9 mouse cellular contexts compared by ENCODE assay signal in the genomic region with DNA sequence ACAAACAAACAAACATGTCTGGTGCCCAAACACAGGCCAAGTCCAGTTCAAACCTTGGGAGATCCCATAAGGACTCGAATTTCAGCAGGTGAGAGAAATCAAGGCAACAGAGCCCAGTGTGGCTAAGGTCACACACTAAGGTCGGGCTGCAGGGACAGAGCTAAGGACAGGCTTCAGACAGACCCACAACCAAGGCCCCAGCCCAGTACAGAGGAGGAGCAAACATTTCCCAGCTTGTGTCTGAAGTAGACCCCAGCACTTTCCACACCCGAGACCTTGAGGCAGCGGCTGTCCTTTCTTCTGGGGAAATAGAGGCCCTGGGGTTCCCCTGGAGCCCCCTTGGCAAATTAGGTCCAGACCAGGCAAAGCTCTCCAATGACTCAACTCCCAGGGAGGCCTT.
DNase-seq lines count a peak whose midpoint lies in the region; ATAC-seq and TF ChIP-seq lines count a peak whose summit lies in the region.
"Had no signal": no experiment of that assay in that cellular context is flagged by ENCODE, and none has a peak within 500 bp of the region (broad histone marks: within the 10 kb centered on the region; RNA-seq: fewer than 3 reads in every experiment).

No protein-coding gene starts in this region.

- 49% methylated on average over 4 of the region's 4 CpGs for WGBS in heart, postnatal 0 days
- 18% methylated on average over 4 of the region's 4 CpGs for WGBS in midbrain, embryonic 11.5 days

- intact Hi-C loops in heart, postnatal 14 days (cut with DNase I) = loop anchor here (2.0 kb wide), 1 partner anchor 30 kb away; no protein-coding TSS in a partner anchor
- intact Hi-C loops in left cerebral cortex, postnatal 4 days (cut with DNase I) = loop anchor here (5.0 kb wide), 1 partner anchor 82 kb away; the partner anchor contains the start of gene Irf2bpl

- H3K4me2 ChIP-seq in heart, postnatal 0 days (ENCODE audit: low read depth, low read length) = no peak overlapping the region
- peak overlapping the region; percentile 42 for H3K4me2 ChIP-seq in midbrain, embryonic 11.5 days

- TF ChIP-seq CTCF in heart, postnatal 0 days (IDR thresholded peaks at IDR 0.05; ENCODE audit: low read depth) = no peak

- peak overlapping the region; percentile 42; the same call in 1 of the 2 replicates for H3K9ac ChIP-seq in heart, postnatal 0 days (replicated peaks; ENCODE audit: low read depth, low read length)
- H3K9ac ChIP-seq in midbrain, embryonic 11.5 days (ENCODE audit: low read length) = peak overlapping the region; percentile 56

- peak; percentile 96 for DNase-seq in heart, adult 11 months
- DNase-seq in heart, postnatal 14 days = no peak
- DNase-seq in R1 (ENCODE audit: low read depth, low spot score) = peak; percentile 40
- no peak for DNase-seq in heart, postnatal 0 days (ENCODE audit: low spot score)
- no peak for DNase-seq in midbrain, embryonic 11.5 days (ENCODE audit: low spot score, missing footprints)
- DNase-seq in frontal cortex, adult 2 months (ENCODE audit: extremely low spot score in 1 of 2, low spot score in 1 of 2) = no peak
- no peak for DNase-seq in urinary bladder, adult 18-20 months (ENCODE audit: low spot score in 2 of 2)
- no peak for DNase-seq in left cerebral cortex, postnatal 4 days

- H3K27me3 ChIP-seq in heart, postnatal 0 days (ENCODE audit: control insufficient read depth, insufficient read depth, low read length) = no peaks in the 10 kb centered on the region
- peaks cover 9% of the 10 kb centered on the region for H3K27me3 ChIP-seq in midbrain, embryonic 11.5 days (ENCODE audit: control insufficient read depth, insufficient read depth, low read length)
- H3K27me3 ChIP-seq: Patski had no signal

- peaks cover 48% of the 10 kb centered on the region for H3K4me1 ChIP-seq in heart, postnatal 0 days (ENCODE audit: control insufficient read depth, insufficient read depth)
- H3K4me1 ChIP-seq in midbrain, embryonic 11.5 days (ENCODE audit: control insufficient read depth, insufficient read depth, low read length) = peaks cover 58% of the 10 kb centered on the region

- no peaks in the 10 kb centered on the region for H3K36me3 ChIP-seq in heart, postnatal 0 days (replicated peaks; ENCODE audit: control insufficient read depth, insufficient read depth, low read length)
- H3K36me3 ChIP-seq in midbrain, embryonic 11.5 days (ENCODE audit: control insufficient read depth, insufficient read depth, low read length) = no peaks in the 10 kb centered on the region

- H3K4me3 ChIP-seq in heart, postnatal 0 days (ENCODE audit: low read depth, low read length) = no peak overlapping the region
- no peak overlapping the region for H3K4me3 ChIP-seq in midbrain, embryonic 11.5 days (ENCODE audit: low read depth, low read length)

- ATAC-seq in heart, postnatal 0 days (ENCODE audit: insufficient read depth, low read depth) = no peak
- no peak for ATAC-seq in midbrain, embryonic 11.5 days (ENCODE audit: low FRiP score)

- H3K27ac ChIP-seq in heart, postnatal 0 days (ENCODE audit: low read depth) = peak overlapping the region; percentile 98
- peak overlapping the region; percentile 91 for H3K27ac ChIP-seq in midbrain, embryonic 11.5 days (ENCODE audit: low read depth, low read length)

- no peaks in the 10 kb centered on the region for H3K9me3 ChIP-seq in heart, postnatal 0 days (replicated peaks; ENCODE audit: control insufficient read depth, low read length)
- H3K9me3 ChIP-seq in midbrain, embryonic 11.5 days (ENCODE audit: control insufficient read depth, low read length) = no peaks in the 10 kb centered on the region

- no peak for TF ChIP-seq EP300 in heart, postnatal 0 days (IDR thresholded peaks at IDR 0.05; ENCODE audit: low read depth)

Comparison
In these comparisons a context has a peak if more than half of its experiments do, and no peak if none do; other contexts are left out.
1. DNase-seq: peak in heart, adult 11 months (single experiment) and R1 (single experiment); none in heart, postnatal 14 days (0 of 2), heart, postnatal 0 days (single experiment), midbrain, embryonic 11.5 days (single experiment), frontal cortex, adult 2 months (0 of 2), urinary bladder, adult 18-20 months (0 of 2) and left cerebral cortex, postnatal 4 days (single experiment).